Mouse (Mus musculus) spleen, adult 10 weeks (tissue): ENCODE results near the gene Hs1bp3. TPM values are rescaled to one million over a fixed set of nuclear protein-coding genes. Genes with fewer than 3 reads are reported as not detected.

Experiments used
- polyA plus RNA-seq: library from polyadenylated mRNA; stranded (reverse); fragments of 350-450 nt; fragmentation: Illumina TruSeq; extraction: RNeasy Lipid Tissue Mini Kit (QIAGEN cat#74804); gene quantifications from one replicate; pipeline ENCODE4 v1.2.3, GENCODE M21; 2015; ENCODE audit warnings: low replicate concordance; ENCODE audit not compliant: insufficient read depth

Gene Hs1bp3
- polyA plus RNA-seq: 7.6 TPM

DNA sequence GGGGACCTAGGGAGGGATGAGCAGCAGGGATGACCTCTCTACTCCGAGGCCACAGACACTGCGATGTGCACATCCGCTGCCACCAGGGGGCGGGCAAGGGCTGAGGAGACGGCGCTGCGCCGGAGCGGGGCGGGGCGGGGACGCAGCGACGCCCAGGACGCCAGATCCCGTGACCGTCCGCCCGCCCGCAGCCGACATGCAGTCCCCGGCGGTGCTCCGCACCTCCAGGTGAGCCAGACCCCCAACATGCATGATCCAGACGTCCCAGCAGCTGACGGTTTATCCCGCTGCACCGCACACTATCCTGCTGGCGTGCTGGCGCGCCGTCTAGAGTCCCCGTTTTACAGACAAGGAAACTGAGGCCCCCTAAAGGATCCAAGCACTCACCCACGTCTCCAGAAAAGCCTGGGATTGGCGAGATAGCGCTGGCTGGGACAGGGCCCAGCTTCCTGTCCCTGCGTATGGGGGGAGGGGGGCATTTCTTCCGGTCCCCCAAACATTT lies at the start of gene Hs1bp3:
Hs1bp3 (plus strand) TSS at position 163 of the 502 bp plus-strand sequence.

DNA sequence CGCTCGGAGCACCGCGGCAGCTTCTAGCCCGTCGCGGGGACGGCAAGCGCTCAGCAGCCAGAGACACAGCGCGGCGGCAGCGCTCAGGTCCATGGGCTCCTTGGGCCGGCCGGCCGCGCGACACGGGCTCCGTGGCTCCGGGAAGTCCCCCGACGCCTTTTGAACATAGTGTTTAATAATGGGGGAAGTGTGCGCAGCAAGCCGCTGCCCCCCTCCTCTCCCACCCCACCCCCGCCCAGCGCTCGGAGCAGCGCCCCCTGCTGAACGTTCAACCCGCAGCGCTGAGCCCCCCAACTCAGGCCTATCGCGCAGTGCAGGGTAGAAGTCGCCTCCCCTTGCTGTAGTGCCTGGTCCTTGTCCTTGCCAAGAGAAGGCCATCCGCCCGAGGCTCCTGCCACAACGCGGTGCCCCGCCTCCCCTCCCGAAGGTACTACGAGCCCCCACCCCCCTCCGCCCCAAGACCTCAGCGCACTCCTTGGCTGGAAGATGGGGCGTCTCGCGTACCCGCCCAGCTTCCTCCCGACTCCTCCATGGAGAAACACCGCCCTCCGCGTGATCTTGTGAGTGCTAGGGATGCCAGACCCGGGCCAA lies 11.3 kb upstream of the Hs1bp3 start, which contains the start of gene Gdf7:
Gdf7 (minus strand) TSS at position 114 of the 591 bp plus-strand sequence.

Other genes starting within 250 kb of the Hs1bp3 start
- 48.4 TPM for gene Ldah, start 105.3 kb upstream of the Hs1bp3 start, polyA plus RNA-seq
- not detected for gene Gdf7, start 11.5 kb upstream of the Hs1bp3 start, polyA plus RNA-seq
- 33.9 TPM for gene Rhob, start 186.6 kb downstream of the Hs1bp3 start, polyA plus RNA-seq